Mouse (Mus musculus): ENCODE results near the gene Cbx1.

DNA sequence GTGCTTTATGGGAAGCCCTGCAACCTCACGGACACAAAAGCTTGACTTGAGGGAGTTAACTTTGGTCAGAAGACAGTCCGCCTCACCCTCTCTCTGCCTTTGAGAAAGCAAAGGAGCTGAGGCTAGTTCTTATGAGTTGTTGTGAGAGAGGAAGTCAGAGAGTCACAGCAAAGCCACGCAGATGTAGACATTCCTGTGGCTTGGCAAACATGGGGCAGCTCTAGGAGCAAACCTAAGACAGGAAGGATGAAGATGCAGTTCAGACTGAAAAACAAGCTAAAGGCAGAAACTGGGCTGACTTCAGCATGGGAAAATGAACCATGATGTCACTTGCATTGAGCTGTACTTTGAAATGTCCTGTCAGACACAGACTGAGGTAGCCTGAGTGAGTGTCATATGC is 41.4 kb upstream of the Cbx1 start:
- TF ChIP-seq CTCF (IDR thresholded peaks at IDR 0.05; ENCODE audit: low read depth, low read length) (no peak), POLR2A (IDR thresholded peaks at IDR 0.05; ENCODE audit: borderline replicate concordance, low read depth, low read length) (no peak)

All from bone marrow macrophage, adult 2 months (primary cell).